Mouse (Mus musculus) kidney, embryonic 16.5 days (tissue): Measurements from ENCODE around the gene Mup12. TPM values are rescaled to one million over a fixed set of nuclear protein-coding genes. Genes with fewer than 3 reads are reported as not detected.
"Not testable (repeated sequence)": the region's sequence is repeated elsewhere in the genome, so short reads cannot be mapped to it uniquely, and the experiment has no call there.

Source experiments
- ATAC-seq: fragments of 200-750 bp; cut with Nextera tagmentation; 2 replicates; pipeline ENCODE4 v1.8.0; 2017; ENCODE audit warnings: moderate TSS enrichment; ENCODE audit not compliant: low FRiP score, low TSS enrichment
- H3K27ac ChIP-seq: fragments of 300-500 bp; sonication (generic); 2 replicates; pipeline ENCODE4 v1.5.1; 2014; ENCODE audit warnings: low read length
- H3K27me3 ChIP-seq: fragments of 300-500 bp; sonication (generic); 2 replicates; pipeline ENCODE4 v1.6.1; 2014; ENCODE audit warnings: low read length, control low read depth, mixed read lengths; ENCODE audit not compliant: insufficient read depth
- H3K36me3 ChIP-seq: fragments of 300-500 bp; sonication (generic); 2 replicates; pipeline ENCODE4 v1.6.1; 2014; ENCODE audit warnings: low read length, control low read depth, mixed read lengths; ENCODE audit not compliant: insufficient read depth
- H3K4me1 ChIP-seq: fragments of 300-500 bp; sonication (generic); 2 replicates; pipeline ENCODE4 v1.6.1; 2014; ENCODE audit warnings: low read length, control low read depth, mixed read lengths; ENCODE audit not compliant: insufficient read depth
- H3K4me2 ChIP-seq: fragments of 300-500 bp; sonication (generic); replicated peaks from 2 replicates; pipeline ENCODE4 v1.6.1; 2014; ENCODE audit warnings: low read depth, low read length
- H3K4me3 ChIP-seq: fragments of 300-500 bp; sonication (generic); 2 replicates; pipeline ENCODE4 v1.5.1; 2014; ENCODE audit warnings: mild to moderate bottlenecking, low read length
- H3K9ac ChIP-seq: fragments of 300-500 bp; sonication (generic); replicated peaks from 2 replicates; pipeline ENCODE4 v1.6.1; 2014; ENCODE audit warnings: low read length
- H3K9me3 ChIP-seq: fragments of 300-500 bp; sonication (generic); 2 replicates; pipeline ENCODE4 v1.6.1; 2016; ENCODE audit warnings: low read length, control low read depth
- WGBS: fragments of 180-500 bp; shearing (Covaris S2); extraction: QIAGEN DNeasy Blood & Tissue Kit; methylation state at CpG from one replicate; pipeline ENCODE4 v1.1.7; 2014; 5-methylcytosine and 5-hydroxymethylcytosine counted together
- polyA plus RNA-seq: library from polyadenylated mRNA; unstranded; fragments of >200 nt; fragmentation: Nextera tagmentation; extraction: Ambion mirVana; gene quantifications from 2 replicates; pipeline ENCODE4 v1.2.1, GENCODE M21; 2015

The Mup12 gene
- not detected in 2 replicates for polyA plus RNA-seq

DNA sequence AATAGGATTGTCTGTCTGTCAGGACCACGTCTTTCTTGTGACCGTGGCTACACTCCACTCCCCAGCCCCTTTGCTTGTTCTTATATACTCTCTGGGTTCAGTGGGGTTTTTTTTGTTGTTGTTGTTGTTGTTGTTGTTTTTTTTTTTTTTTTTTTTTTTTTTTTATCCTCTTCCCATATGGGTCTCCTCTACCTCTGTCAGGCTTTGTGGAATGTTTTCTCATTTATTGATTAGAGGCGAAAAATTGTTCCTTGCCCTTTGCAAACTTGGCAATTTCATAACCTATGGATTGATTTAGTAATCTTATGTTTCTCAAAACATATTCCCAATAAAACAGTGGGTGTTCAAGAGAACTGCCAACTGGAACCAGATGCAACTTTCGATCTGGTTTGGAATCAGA is at the start of gene Mup12:
Mup12 (minus strand) TSS at position 101 of the 400 bp plus-strand sequence.
- H3K9ac ChIP-seq: not testable (repeated sequence)

More for the DNA sequence above, at the start of gene Mup12:
- not testable (repeated sequence) for H3K4me1 ChIP-seq, H3K27ac ChIP-seq, H3K9me3 ChIP-seq, H3K36me3 ChIP-seq, ATAC-seq, H3K4me3 ChIP-seq, H3K4me2 ChIP-seq, H3K27me3 ChIP-seq
- 88% methylated on average over 3 of the region's 4 CpGs for WGBS

Other genes with a start within 250 kb of the Mup12 start
- gene Mup1, start 239.4 kb downstream of the Mup12 start, polyA plus RNA-seq: not detected in 2 replicates
- gene Mup10, start 159.1 kb downstream of the Mup12 start, polyA plus RNA-seq: not detected in 2 replicates
- gene Mup11, start 78.9 kb downstream of the Mup12 start, polyA plus RNA-seq: not detected in 2 replicates
- gene Mup22, start 80.1 kb upstream of the Mup12 start, polyA plus RNA-seq: not detected in 2 replicates